Mouse (Mus musculus) kidney, adult 11 months (tissue): ENCODE measurements around the gene Clstn3.
A peak's percentile ranks its signal among the peaks of the same experiment; 100 is the strongest.
"Not testable (repeated sequence)": the region's sequence is repeated elsewhere in the genome, so short reads cannot be mapped to it uniquely, and the experiment has no call there.

Source experiments
- DNase-seq: peaks from one replicate; pipeline ENCODE4 v3.0.0; 2022

Clstn3 gene

GRCm38 (mm10) chr6:124407180-124407579 is 57.4 kb downstream of the Clstn3 start:
- DNase-seq, result no peak

GRCm38 (mm10) chr6:124406326-124406725 is 58.3 kb downstream of the Clstn3 start:
- DNase-seq, result peak; percentile 60

- no peak for DNase-seq
Measured at GRCm38 (mm10) chr6:124399738-124400137, 64.9 kb downstream of the Clstn3 start.

GRCm38 (mm10) chr6:124394991-124395390 is 69.6 kb downstream of the Clstn3 start:
- not testable (repeated sequence) for DNase-seq
